Mouse (Mus musculus) heart, adult 11 months (tissue): ENCODE data around the gene G6pd2.

Experiments
- DNase-seq: peaks from one replicate; pipeline ENCODE4 v3.0.0; 2022

Gene G6pd2

DNA sequence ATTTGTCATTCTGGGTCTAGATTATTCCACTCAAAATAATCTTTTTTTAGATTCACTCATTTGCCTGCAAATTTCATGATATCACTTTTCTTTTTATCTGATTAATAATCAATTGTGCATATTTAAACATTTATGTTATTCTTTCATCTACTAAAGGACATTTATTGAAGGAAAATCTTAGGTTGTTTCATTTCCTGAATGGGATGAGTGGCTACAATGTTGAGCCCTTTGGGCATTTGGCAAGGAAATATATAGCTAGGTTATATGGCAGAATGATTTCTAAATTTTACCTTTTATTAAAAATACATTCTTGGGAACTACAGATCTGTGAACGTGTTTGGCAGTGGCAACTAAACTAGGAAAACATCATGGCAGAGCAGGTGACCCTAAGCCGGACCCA, at the start of gene G6pd2:
TSS of gene G6pd2 (plus strand) at position 301 of the 400 bp plus-strand sequence.
- no peak for DNase-seq

DNA sequence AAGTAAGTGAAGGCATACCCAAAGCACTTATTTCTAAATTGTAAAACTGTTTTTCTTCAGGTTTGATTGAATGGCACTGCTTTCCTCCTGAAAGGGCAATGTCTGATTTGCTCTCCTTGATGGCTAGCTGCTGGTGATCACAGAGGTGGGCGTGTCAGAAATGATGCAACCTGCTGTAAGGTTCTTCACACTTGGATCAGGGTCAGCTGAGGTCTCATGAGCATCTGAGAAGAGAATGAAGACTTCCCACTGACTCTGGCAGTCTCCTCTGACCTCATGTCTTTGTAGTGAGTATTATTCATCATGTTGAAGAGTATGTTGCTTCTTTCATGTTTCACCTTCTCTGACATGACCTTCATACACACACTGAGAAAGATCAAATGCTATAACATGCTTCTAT, 44.4 kb upstream of the G6pd2 start:
- peak; percentile 61 for DNase-seq

DNA sequence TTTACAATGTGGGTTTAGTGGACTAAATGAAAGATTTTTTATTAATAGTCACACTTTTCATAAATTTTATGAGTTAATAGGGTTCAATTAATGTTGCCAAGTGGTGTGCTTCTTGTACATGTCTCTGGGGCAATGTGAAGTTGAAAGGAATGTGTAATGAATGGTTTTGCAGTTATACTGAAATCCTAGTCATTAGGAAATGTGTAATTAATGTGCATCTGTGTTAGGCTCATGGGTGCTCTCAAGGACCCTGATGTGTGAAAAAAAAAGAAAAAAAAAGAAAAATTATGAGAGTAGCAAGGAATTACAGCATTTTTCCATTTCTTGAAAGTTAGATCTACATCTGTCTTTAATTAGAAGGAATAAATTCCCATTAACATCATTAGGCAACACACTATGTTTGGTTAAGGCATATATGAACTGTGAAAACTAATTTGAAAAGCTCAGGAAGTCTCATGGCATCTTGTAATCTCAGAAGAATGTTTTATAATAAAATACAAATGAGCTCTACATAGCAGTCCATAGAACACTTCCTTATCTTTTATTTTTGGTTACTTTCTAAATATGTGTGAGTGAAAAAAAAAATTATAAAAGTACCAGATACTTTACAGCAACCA, 24.4 kb downstream of the G6pd2 start:
- DNase-seq: no peak

DNA sequence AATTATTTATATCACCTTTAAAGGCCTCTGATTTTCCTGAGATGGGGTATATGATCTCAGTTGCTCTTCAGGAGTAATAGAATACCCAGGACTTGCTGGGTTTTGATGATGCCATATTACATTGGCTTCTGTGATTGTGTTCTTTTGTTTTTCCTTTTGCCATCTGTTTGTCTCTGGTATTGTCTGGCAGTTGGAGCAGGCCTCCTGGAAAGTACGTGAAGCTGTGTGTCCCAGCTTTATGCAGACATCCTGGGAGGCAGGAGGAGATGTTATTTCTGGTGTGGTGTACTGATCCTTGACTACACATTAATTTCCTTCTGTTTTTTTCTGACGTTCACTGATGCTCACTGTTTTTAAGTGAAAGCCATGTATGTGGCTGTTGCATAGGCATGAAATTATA, 35.3 kb downstream of the G6pd2 start:
- DNase-seq: no peak
